In genomic region chr19:37468841-37469566, GRCm38 (mm10) we compare ENCODE assay signal across 16 mouse cellular contexts.
"Had no signal": no experiment of that assay in that cellular context is flagged by ENCODE, and none has a peak within 500 bp of the region (broad histone marks: within the 10 kb centered on the region; RNA-seq: fewer than 3 reads in every experiment).

No protein-coding gene starts in this region.

- H3K27ac ChIP-seq: kidney, postnatal 0 days; limb, embryonic 12.5 days; liver, embryonic 13.5 days; lung, embryonic 15.5 days; macrophage had no signal

- H3K4me3 ChIP-seq: limb, embryonic 12.5 days; liver, embryonic 13.5 days; lung, embryonic 15.5 days; megakaryocyte, embryonic 14.5 days had no signal

- H3K36me3 ChIP-seq: limb, embryonic 12.5 days; liver, embryonic 13.5 days; lung, embryonic 15.5 days had no signal

- H3K27me3 ChIP-seq: limb, embryonic 12.5 days; liver, embryonic 13.5 days; lung, embryonic 15.5 days had no signal

- H3K4me1 ChIP-seq: limb, embryonic 12.5 days; lung, embryonic 15.5 days had no signal

- DNase-seq: kidney, adult 9 months; kidney, postnatal 36 days; layer of hippocampus, adult 9-11 months; layer of hippocampus, postnatal 36 days; liver; liver, embryonic 13.5 days; liver, postnatal 0 days; lung, postnatal 14 days; right cerebral cortex, adult 18-20 months; right cerebral cortex, postnatal 25 days; thymus, postnatal 14 days had no signal

- H3K9ac ChIP-seq: limb, embryonic 12.5 days; liver, embryonic 13.5 days; liver, postnatal 0 days; lung, embryonic 15.5 days had no signal
